Mouse (Mus musculus) gastrocnemius, postnatal 14 days (tissue): ENCODE measurements around the gene Pim1. TPM values are rescaled to one million over a fixed set of nuclear protein-coding genes. Genes with fewer than 3 reads are reported as not detected.
A peak's percentile ranks its signal among the peaks of the same experiment; 100 is the strongest.
"Not testable (repeated sequence)": the region's sequence is repeated elsewhere in the genome, so short reads cannot be mapped to it uniquely, and the experiment has no call there.

Source experiments
- DNase-seq: peaks from one replicate; pipeline ENCODE4 v3.0.0; 2021; ENCODE audit warnings: mixed read lengths
- intact Hi-C: fragments of 180-260 bp; cut with DNase I; formaldehyde crosslinking; loops from one replicate; pipeline ENCODE4 v1.15.1; 2025; ENCODE audit warnings: low total_unique reads
- total RNA-seq, 2 experiments: library from RNA; stranded (reverse); gene quantifications; 2 replicates each; pipeline ENCODE4 v1.2.3; 2021

The Pim1 gene
- total RNA-seq, 2 experiments from 2014 or later = 17.6 to 18.2 TPM

DNA sequence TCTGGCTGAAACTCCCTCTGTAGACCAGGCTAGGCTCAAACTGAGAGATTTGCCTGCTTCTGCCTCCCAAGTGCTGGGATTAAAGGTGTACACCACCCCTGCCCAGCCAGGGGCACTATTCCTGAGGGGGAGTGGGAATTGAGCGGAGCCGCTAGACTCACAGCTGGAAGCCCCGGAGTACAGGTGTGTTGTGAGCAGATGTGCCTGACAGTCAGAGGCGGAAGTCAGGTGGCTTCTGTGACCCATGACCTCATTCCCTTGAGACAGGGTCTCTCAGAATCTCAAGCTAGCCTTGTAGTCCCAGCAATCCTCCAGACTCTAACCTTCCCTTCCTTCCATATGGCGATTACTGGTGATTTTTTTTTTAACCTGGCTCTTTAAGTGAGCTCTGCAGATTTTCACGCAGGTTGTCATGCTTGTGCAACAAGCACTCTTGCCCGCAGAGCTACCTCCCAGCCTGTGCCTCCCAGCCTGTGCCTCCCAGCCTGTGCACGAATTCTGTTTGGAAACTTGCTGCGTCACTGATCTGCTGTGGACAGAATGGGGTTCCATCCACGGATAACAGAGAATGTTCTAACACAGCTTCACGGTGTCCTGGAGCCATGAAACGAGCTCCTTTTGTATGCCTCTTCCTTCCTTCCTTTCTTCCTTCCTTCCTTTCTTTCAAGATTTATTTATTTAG, 18.5 kb downstream of the Pim1 start:
- DNase-seq = no peak

DNA sequence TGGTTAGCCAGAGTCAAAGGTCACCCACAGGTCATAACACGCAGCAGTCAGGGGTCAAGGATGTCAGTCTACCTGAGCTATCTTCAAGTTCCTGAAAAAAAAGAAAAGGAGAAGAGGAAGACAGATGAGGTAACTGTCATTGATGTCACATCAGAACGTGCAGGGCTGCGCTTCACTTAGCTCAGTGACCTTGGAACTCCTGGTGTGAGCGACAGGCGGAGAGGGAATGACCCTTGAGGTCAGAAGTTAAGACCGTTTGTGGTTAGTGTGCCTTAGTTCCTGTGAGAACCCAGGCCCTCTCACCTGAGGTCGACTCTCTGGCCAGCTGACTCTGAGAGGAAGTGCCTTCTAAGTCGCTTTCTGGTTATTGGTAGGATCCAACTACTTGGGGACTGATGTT, 20.1 kb downstream of the Pim1 start:
- no peak for DNase-seq
- intact Hi-C loops = loop anchor here (5.0 kb wide), 1 partner anchor 248 kb away; the partner anchor contains the start of gene Ppil1

More for the DNA sequence above, 18.5 kb downstream of the Pim1 start:
- intact Hi-C loops = no loop called here

- peak; percentile 55 for DNase-seq
- intact Hi-C loops = loop anchor here (5.0 kb wide), 1 partner anchor 251 kb away; the partner anchor contains the start of gene Ppil1
Observed at GRCm38 (mm10) chr17:29513044-29513730, 22.6 kb downstream of the Pim1 start.

GRCm38 (mm10) chr17:29514435-29514834, 23.9 kb downstream of the Pim1 start:
- intact Hi-C loops = loop anchor here (2.0 to 5.0 kb wide), 2 partner anchors 132 to 252 kb away; partner anchors contain the start of gene Ppil1
- peak; percentile 64 for DNase-seq

DNA sequence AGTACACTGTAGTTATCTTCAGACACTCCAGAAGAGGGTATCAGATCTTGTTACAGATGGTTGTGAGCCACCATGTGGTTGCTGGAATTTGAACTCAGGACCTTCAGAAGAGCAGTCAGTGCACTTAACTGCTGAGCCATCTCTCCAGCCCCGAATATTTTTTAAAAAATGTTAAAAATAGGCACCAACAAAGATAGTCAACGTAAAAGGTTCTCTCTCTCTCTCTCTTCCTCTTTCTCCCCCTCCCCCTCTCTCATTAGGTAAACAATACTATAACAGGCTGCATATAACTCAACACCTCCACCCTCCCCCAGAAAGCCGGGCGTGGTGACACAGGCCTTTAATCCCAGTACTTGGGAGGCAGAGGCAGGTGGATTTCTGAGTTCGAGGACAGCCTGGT, 28.1 kb downstream of the Pim1 start:
- DNase-seq, intact Hi-C loops: not testable (repeated sequence)

DNA sequence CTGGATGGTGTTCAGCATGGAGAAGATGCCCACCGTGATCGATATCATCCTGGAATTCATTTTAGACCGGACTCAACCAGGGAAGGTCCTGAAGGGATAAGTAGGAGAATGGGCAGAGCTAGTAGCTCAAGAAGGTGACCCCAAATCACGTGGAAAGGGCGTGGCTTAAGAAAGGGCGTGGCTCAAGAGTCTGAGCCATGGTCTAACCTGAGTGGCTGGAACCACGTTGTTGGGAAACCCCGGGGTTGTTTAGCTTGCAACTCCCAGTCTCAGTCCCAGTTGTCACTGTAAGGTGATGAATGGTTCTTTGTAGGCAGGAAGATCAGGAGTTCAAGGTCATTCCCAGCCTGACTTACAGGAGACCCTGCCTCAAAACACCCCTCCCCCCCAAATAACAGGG, 29.2 kb downstream of the Pim1 start:
- intact Hi-C loops = no loop called here
- DNase-seq = no peak

- intact Hi-C loops = no loop called here
- DNase-seq = no peak
Observed at GRCm38 (mm10) chr17:29525613-29526012, 35.1 kb downstream of the Pim1 start.

GRCm38 (mm10) chr17:29528568-29529187, 38.1 kb downstream of the Pim1 start:
- intact Hi-C loops = no loop called here

DNA sequence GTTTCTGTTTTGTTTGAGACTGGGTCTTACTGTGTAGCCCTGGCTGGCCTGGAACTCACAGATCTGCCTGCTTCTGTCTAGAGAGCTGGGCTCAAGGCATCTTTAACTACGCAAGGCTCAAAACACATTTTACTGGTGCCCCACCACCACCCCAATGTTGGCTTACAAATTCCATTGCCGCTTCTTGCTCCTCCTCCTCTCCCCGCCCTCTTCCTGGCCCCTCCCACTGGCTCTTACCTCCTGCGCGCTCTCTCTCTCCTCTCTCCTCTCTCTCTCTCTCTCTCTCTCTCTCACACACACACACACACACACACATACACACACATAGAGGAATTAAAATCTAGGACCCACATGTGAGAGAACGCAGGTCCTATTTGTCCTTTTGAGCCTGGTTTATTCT, 40.0 kb downstream of the Pim1 start:
- intact Hi-C loops = no loop called here
- no peak for DNase-seq

More at GRCm38 (mm10) chr17:29528568-29529187, 38.1 kb downstream of the Pim1 start:
- DNase-seq = peak; percentile 25

DNA sequence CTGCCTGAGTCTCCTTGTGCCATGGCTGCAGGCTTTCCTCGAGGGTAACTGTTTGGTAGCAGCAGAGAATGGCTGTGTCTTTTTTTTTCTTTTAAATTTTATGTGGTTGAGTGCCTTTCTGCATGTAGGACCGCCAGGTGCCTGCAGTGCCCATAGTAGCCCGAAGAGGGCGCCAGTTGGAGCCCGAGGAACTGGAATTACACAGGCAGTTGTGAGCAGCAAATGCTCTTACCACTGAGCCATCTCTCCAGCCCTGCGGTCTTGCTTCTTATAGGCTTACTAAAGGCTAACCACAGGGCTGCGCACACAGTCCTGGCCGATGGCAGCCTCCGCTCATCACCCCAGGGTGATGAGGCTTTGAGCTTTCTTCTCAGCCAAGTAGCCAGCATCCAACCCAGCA, 40.7 kb downstream of the Pim1 start:
- no peak for DNase-seq
- intact Hi-C loops = no loop called here

- no peak for DNase-seq
- intact Hi-C loops = no loop called here
Observed at GRCm38 (mm10) chr17:29531757-29532384, 41.3 kb downstream of the Pim1 start.

GRCm38 (mm10) chr17:29533866-29534265, 43.3 kb downstream of the Pim1 start:
- intact Hi-C loops = no loop called here

GRCm38 (mm10) chr17:29540426-29540825, 49.9 kb downstream of the Pim1 start:
- intact Hi-C loops = no loop called here
- DNase-seq = no peak

More at GRCm38 (mm10) chr17:29533866-29534265, 43.3 kb downstream of the Pim1 start:
- no peak for DNase-seq

- DNase-seq = peak; percentile 84
- intact Hi-C loops = no loop called here
Observed at GRCm38 (mm10) chr17:29541419-29541818, 50.9 kb downstream of the Pim1 start.

DNA sequence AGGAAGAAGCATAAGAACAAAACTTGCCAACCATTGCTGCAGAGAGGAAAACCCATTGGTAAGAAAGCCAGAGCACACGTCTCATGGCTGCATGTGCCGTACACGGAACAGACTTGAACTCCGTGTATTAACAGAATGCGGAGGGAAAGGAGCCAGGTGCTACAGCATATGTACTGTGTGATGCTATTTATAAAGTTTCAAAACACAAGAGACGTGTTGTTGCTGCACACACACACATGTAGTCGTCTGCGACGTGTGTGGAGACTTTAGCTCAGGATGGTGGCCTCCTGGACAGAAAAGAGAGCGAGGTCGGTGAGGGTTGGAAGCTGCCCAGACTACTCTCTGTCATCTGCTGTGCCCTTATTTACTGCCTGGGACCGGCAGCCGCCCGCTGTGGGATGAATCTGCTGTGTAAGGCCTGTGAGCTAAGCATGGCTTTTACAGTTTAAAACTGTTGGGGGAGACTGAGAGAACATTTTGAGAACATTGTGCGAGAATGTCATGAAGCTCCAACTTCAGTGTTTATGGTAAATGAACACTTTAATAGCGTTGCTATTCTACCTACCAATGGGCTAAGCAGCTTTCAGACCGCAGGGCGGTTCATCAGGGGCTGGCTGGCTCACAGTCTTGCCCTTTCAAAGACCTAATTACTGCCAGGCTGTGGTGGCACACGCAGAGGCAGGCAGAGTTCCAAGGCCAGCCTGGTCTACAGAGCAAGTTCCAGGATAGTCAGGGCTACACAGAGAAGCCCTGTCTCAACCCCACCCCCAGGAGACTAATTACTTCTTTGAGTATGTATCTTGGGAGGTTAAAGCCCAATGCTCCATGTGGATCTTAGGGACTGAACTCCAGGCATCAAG, 52.5 kb downstream of the Pim1 start:
- intact Hi-C loops = no loop called here
- DNase-seq = no peak

GRCm38 (mm10) chr17:29544064-29544463, 53.5 kb downstream of the Pim1 start:
- intact Hi-C loops = no loop called here
- DNase-seq = no peak

DNA sequence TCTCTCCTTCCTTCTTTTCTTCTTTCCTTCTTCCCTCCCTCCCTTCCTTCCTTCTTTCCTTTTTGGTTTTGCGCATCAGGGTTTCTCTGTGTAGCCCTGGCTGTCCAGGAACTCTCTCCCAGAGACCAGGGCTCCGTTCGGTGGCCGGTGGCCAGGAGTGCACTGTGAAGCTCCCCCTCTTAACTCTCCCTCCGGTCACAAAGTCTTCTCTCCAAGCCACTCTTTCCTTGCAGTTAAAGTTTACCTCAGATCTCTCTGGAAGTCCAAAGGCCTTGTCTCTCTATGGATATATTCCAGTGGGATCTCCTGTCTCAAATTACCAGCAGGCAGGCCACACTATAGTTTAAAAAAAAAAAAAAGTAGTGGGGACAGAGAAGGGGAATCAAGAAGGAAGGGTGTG, 54.7 kb downstream of the Pim1 start:
- intact Hi-C loops = no loop called here
- DNase-seq = no peak
